Mouse (Mus musculus) erythroblast, embryonic 14.5 days (primary cell): ENCODE measurements around the gene Ppp6r2.

ENCODE experiments used
- GATA1 ChIP-seq: IDR thresholded peaks from 2 replicates; pipeline ENCODE4 v1.6.1; 2012; ENCODE audit warnings: low read length, inconsistent platforms, mixed read lengths
- TAL1 ChIP-seq: IDR thresholded peaks from 3 replicates; pipeline ENCODE4 v1.6.1; 2012; ENCODE audit warnings: low read length, inconsistent platforms, mixed read lengths

DNA sequence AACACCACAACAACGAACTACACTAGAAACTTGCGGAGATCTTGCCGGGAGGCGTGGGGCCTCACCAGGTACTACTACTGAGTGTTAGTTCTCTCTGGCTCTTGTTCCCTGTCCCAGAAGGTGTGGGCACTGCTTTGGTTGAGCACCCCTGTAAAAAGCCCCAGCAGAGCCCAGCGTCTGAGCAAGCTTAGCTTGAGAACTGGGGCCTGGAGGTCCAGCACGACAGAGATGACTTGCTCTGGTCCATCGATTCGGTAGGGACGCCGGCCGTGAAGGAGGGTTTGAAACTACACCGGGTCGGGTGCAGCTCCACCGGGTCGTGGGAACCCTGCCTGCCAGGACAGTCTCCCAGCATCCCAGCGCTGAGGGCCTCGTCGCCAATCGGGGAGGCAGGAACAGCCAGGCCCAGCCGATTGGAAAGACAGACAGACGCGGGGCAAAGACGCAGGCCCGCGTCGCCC is 31.2 kb upstream of the Ppp6r2 start:
- TF ChIP-seq TAL1 (no peak), GATA1 (no peak)
